Mouse (Mus musculus): ENCODE data around the gene Ace3.

DNA sequence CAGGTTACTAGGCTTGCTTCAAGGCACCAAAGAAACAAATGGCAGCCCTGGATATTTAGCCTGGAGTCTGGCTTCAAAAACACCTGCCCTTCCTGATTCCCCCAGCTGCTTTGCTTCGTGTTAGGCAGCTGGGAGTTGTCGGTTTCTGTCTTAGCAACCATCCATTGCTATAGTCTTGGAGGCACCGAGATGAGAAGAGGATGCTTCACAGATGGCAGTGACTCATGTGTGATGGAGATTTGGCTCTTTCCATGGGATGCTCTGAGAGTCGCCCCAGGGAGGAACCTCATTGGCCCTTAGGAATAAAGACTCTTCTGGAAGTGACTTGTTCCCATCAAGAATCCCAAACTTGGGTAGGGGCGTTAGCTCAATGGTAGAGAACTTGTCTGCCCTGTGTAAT, 22.0 kb downstream of the Ace3 start:
- TF ChIP-seq CTCF (IDR thresholded peaks at IDR 0.05; ENCODE audit: low read depth) (no peak), EP300 (IDR thresholded peaks at IDR 0.05; ENCODE audit: low read depth) (no peak)
